1 mouse cellular context compared by ENCODE assay signal in the genomic region with DNA sequence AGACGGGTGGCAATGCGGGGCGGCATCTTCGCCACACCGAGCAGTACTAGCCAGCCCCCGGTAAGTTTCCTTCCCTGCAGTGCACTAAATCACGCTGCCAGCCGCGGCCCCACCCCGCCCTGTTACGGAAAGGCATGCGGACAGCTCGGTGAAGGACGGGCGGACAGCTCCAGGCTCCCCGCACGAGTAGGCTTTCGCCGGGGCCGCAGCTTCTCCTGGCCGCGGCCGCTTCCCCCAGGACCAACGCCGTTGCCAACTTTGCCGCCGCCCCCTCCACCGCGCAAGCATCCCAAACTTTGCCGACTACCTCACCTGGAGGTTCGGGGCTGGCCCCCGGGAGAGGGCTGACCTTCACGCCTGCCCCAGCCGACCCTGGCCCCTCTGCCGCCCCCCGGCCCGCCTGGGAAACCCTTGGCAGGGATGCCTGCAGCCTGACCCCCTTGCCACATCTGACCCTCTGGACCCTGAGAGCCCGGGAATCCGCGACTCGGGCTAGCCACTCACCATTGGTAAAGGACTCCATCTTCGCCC.
TF ChIP-seq lines count a peak whose summit lies in the region.

No protein-coding gene starts in this region.

TF ChIP-seq in MEL, 35 proteins besides CTCF, POLR2A, EP300 and RAD21 (continued from another document):
- TF ChIP-seq RCOR1 (IDR thresholded peaks at IDR 0.05; ENCODE audit: low read depth, low read length): no peak
TF ChIP-seq in MEL: peak in this region for 0.
